Mouse (Mus musculus) heart, adult 2 months (tissue): ENCODE results near the gene Tpcn1.

ENCODE experiments used
- CTCF ChIP-seq: fragments of 200-600 bp; IDR thresholded peaks from 2 replicates; pipeline ENCODE4 v1.8.1; 2022; ENCODE audit warnings: antibody characterized with exemption, mild to moderate bottlenecking, moderate library complexity
- POLR2A ChIP-seq: fragments of 200-500 bp; IDR thresholded peaks from 2 replicates; pipeline ENCODE4 v1.6.1; 2011; ENCODE audit warnings: mild to moderate bottlenecking, low read depth, low read length, control low read depth; ENCODE audit not compliant: insufficient read depth

DNA sequence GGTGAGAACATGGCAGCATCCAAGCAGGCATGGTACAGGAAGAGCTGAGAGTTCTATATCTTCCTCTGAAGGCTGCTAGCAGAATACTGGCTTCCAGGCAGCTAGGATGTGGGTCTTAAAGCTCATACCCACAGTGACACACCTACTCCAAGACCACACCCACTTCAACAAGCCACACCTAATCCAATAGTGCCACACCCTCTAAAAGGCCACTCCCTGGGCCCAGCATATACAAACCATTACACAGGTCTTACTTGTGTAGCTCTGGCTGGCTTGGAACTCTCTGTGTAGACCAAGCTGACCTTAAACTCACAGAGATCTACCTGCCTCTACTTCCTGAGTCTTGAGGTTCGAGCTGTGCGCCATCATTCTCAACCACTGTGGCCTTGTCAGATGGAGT, 63.7 kb downstream of the Tpcn1 start:
- TF ChIP-seq CTCF = no peak
- TF ChIP-seq POLR2A = no peak
